ENCODE assay signal across 24 mouse cellular contexts in genomic region chr2:167744080-167744479, GRCm38 (mm10). TPM values are rescaled to one million over a fixed set of nuclear protein-coding genes. Genes with fewer than 3 reads are reported as not detected.
DNase-seq lines count a peak whose midpoint lies in the region; ATAC-seq and TF ChIP-seq lines count a peak whose summit lies in the region.
"Had no signal": no experiment of that assay in that cellular context is flagged by ENCODE, and none has a peak within 500 bp of the region (broad histone marks: within the 10 kb centered on the region; RNA-seq: fewer than 3 reads in every experiment).

No protein-coding gene starts in this region.

- intact Hi-C loops in heart, adult 2 months (cut with DNase I) = no loop called here

- H3K27me3 ChIP-seq in heart, embryonic 10.5 days (ENCODE audit: insufficient read depth, poor library complexity, severe bottlenecking) = peaks cover 8% of the 10 kb centered on the region
- no peaks in the 10 kb centered on the region for H3K27me3 ChIP-seq in heart, adult 2 months (ENCODE audit: control insufficient read depth, insufficient read depth, low read length)
- H3K27me3 ChIP-seq in limb, embryonic 10.5 days (ENCODE audit: low read depth, poor library complexity, severe bottlenecking) = no peaks in the 10 kb centered on the region
- H3K27me3 ChIP-seq in midbrain, embryonic 11.5 days (ENCODE audit: control insufficient read depth, insufficient read depth, low read length) = no peaks in the 10 kb centered on the region
- H3K27me3 ChIP-seq: forebrain, embryonic 13.5 days; hindbrain, embryonic 15.5 days; limb, embryonic 15.5 days had no signal

- no peak overlapping the region for H3K4me3 ChIP-seq in heart, embryonic 10.5 days
- no peak overlapping the region for H3K4me3 ChIP-seq in heart, adult 2 months
- no peak overlapping the region for H3K4me3 ChIP-seq in limb, embryonic 10.5 days
- H3K4me3 ChIP-seq in midbrain, embryonic 11.5 days (ENCODE audit: low read depth, low read length) = no peak overlapping the region
- H3K4me3 ChIP-seq: forebrain, embryonic 13.5 days; hindbrain, embryonic 15.5 days; layer of hippocampus, adult 2 months; limb, embryonic 15.5 days had no signal

- H3K4me2 ChIP-seq in midbrain, embryonic 11.5 days = no peak overlapping the region
- H3K4me2 ChIP-seq: forebrain, embryonic 13.5 days; hindbrain, embryonic 15.5 days; limb, embryonic 15.5 days had no signal

- H3K36me3 ChIP-seq in heart, embryonic 10.5 days = no peaks in the 10 kb centered on the region
- no peaks in the 10 kb centered on the region for H3K36me3 ChIP-seq in heart, adult 2 months (ENCODE audit: control insufficient read depth, insufficient read depth, low read length)
- H3K36me3 ChIP-seq in limb, embryonic 10.5 days = no peaks in the 10 kb centered on the region
- H3K36me3 ChIP-seq in midbrain, embryonic 11.5 days (ENCODE audit: control insufficient read depth, insufficient read depth, low read length) = no peaks in the 10 kb centered on the region
- H3K36me3 ChIP-seq: G1E; hindbrain, embryonic 15.5 days; limb, embryonic 15.5 days had no signal

- H3K9me3 ChIP-seq in heart, embryonic 10.5 days = no peaks in the 10 kb centered on the region
- no peaks in the 10 kb centered on the region for H3K9me3 ChIP-seq in limb, embryonic 10.5 days (replicated peaks)
- no peaks in the 10 kb centered on the region for H3K9me3 ChIP-seq in midbrain, embryonic 11.5 days (ENCODE audit: control insufficient read depth, low read length)
- H3K9me3 ChIP-seq: forebrain, embryonic 13.5 days; G1E; hindbrain, embryonic 15.5 days; limb, embryonic 15.5 days had no signal

- H3K4me1 ChIP-seq in heart, embryonic 10.5 days = peaks cover 64% of the 10 kb centered on the region
- H3K4me1 ChIP-seq in heart, adult 2 months (ENCODE audit: control insufficient read depth, insufficient read depth, low read length) = 0 out of 2 replicates have a peak, but pooled peaks cover 1% of the 10 kb centered on the region
- peaks cover 53% of the 10 kb centered on the region for H3K4me1 ChIP-seq in limb, embryonic 10.5 days
- H3K4me1 ChIP-seq in midbrain, embryonic 11.5 days (ENCODE audit: control insufficient read depth, insufficient read depth, low read length) = 0 out of 2 replicates have a peak, but pooled peaks cover 5% of the 10 kb centered on the region

- DNase-seq in heart, embryonic 10.5 days (ENCODE audit: low spot score) = no peak
- no peak for DNase-seq in heart, adult 2 months
- peak; percentile 31 for DNase-seq in kidney, adult 9 months
- no peak for DNase-seq in kidney, adult 11 months
- DNase-seq in adipocyte (ENCODE audit: low spot score) = peak; percentile 64
- no peak for DNase-seq in limb, embryonic 10.5 days (ENCODE audit: low spot score)
- DNase-seq in midbrain, embryonic 11.5 days (ENCODE audit: low spot score, missing footprints) = no peak
- DNase-seq: adrenal gland, postnatal 36 days; cerebellum, adult 2 months; cerebellum, postnatal 36 days; gastrocnemius, postnatal 10 days; heart, adult 11 months; heart, postnatal 14 days; kidney, postnatal 14 days; layer of hippocampus, postnatal 36 days; retina, postnatal 1 day; thymus, postnatal 14 days had no signal

- TF ChIP-seq EP300 in heart, adult 2 months (IDR thresholded peaks at IDR 0.05; ENCODE audit: insufficient read depth, low read depth, low read length) = no peak

- H3K9ac ChIP-seq in heart, adult 2 months (ENCODE audit: low read depth, low read length) = no peak overlapping the region
- no peak overlapping the region for H3K9ac ChIP-seq in midbrain, embryonic 11.5 days (ENCODE audit: low read length)
- H3K9ac ChIP-seq: forebrain, embryonic 13.5 days; hindbrain, embryonic 15.5 days; limb, embryonic 15.5 days had no signal

- H3K27ac ChIP-seq in heart, embryonic 10.5 days = peak overlapping the region; percentile 81
- no peak overlapping the region for H3K27ac ChIP-seq in heart, adult 2 months
- H3K27ac ChIP-seq in limb, embryonic 10.5 days = peak overlapping the region; percentile 2; the same call in 1 of the 2 replicates
- H3K27ac ChIP-seq in midbrain, embryonic 11.5 days (ENCODE audit: low read depth, low read length) = no peak overlapping the region
- H3K27ac ChIP-seq: forebrain, embryonic 13.5 days; hindbrain, embryonic 15.5 days; layer of hippocampus, adult 2 months; limb, embryonic 15.5 days had no signal

- H3K79me2 ChIP-seq in heart, adult 2 months (replicated peaks; ENCODE audit: control insufficient read depth, insufficient read depth, low read length) = no peaks in the 10 kb centered on the region

- no peak for TF ChIP-seq POLR2A in heart, adult 2 months (IDR thresholded peaks at IDR 0.05; ENCODE audit: insufficient read depth, low read depth, low read length)

- TF ChIP-seq CTCF in heart, adult 2 months (IDR thresholded peaks at IDR 0.05) = no peak

- no peak for ATAC-seq in midbrain, embryonic 11.5 days (ENCODE audit: low FRiP score)
- ATAC-seq: activated CD4-positive, CD25-positive, alpha-beta regulatory T cell, adult 4 months; forebrain, embryonic 13.5 days; intestine, postnatal 0 days had no signal

- 45% methylated on average over 1 of the region's 1 CpGs for WGBS in heart, embryonic 10.5 days
- 55% methylated on average over 1 of the region's 1 CpGs for WGBS in heart, adult 2 months
- WGBS in limb, embryonic 10.5 days = 33% methylated on average over 1 of the region's 1 CpGs
- WGBS in midbrain, embryonic 11.5 days = 35% methylated on average over 1 of the region's 1 CpGs

RNA-seq across cellular contexts. Expression of gene Tmem189, which starts 54.5 kb away (rescaled TPM):
- polyA plus RNA-seq in heart, embryonic 10.5 days (2016; fragmentation: Nextera tagmentation; extraction: Ambion mirVana) = 47.7 and 53.8 TPM in 2 replicates
- 10 to 100 TPM; 23.0 to 26.4 TPM for total RNA-seq in heart, adult 2 months (2021)
- 53.2 and 58.4 TPM in 2 replicates for polyA plus RNA-seq in heart, adult 2 months (2012; rRNA removed)
- polyA plus RNA-seq in limb, embryonic 10.5 days (2016; fragmentation: Nextera tagmentation; extraction: Ambion mirVana) = 41.9 and 43.2 TPM in 2 replicates
- 25.1 and 31.5 TPM in 2 replicates for polyA plus RNA-seq in midbrain, embryonic 11.5 days (2014; fragmentation: Nextera tagmentation; extraction: Ambion mirVana)

RNA-seq across cellular contexts. Expression of gene Cebpb, which starts 55.4 kb away (rescaled TPM):
- 4.2 TPM in 2 replicates for polyA plus RNA-seq in heart, embryonic 10.5 days (2016; fragmentation: Nextera tagmentation; extraction: Ambion mirVana)
- total RNA-seq in heart, adult 2 months (2021) = 100 to 1,000 TPM in 1 of 2 experiments, 10 to 100 TPM in 1; 88.1 to 133 TPM
- polyA plus RNA-seq in heart, adult 2 months (2012; rRNA removed) = 30.3 and 77.8 TPM in 2 replicates
- polyA plus RNA-seq in limb, embryonic 10.5 days (2016; fragmentation: Nextera tagmentation; extraction: Ambion mirVana) = 1.2 and 2.2 TPM in 2 replicates
- polyA plus RNA-seq in midbrain, embryonic 11.5 days (2014; fragmentation: Nextera tagmentation; extraction: Ambion mirVana) = 2.3 and 2.5 TPM in 2 replicates

Comparison
In these comparisons a context has a peak if more than half of its experiments do, and no peak if none do; other contexts are left out.
1. DNase-seq: peak in kidney, adult 9 months (single experiment) and adipocyte (single experiment); none in heart, embryonic 10.5 days (single experiment), heart, adult 2 months (0 of 2), kidney, adult 11 months (single experiment), limb, embryonic 10.5 days (single experiment) and midbrain, embryonic 11.5 days (single experiment).
2. H3K27ac ChIP-seq: peak in heart, embryonic 10.5 days (single experiment) and limb, embryonic 10.5 days (single experiment); none in heart, adult 2 months (single experiment) and midbrain, embryonic 11.5 days (single experiment).